Mouse (Mus musculus): Measurements from ENCODE around the gene Ppp1cc. TPM values are rescaled to one million over a fixed set of nuclear protein-coding genes. Genes with fewer than 3 reads are reported as not detected.

Gene Ppp1cc
- polyA plus RNA-seq, 1 experiment from 2014 or later, result 200 TPM

GRCm38 (mm10) chr5:122125211-122125760 lies 32.8 kb upstream of the Ppp1cc start:
- Histone ChIP-seq H3K36me3 (replicated peaks; ENCODE audit: control insufficient read depth, insufficient read depth) (no peaks in the 10 kb centered on the region), H3K9me3 (ENCODE audit: control insufficient read depth, low read length) (no peaks in the 10 kb centered on the region), H3K4me3 (replicated peaks; ENCODE audit: low read length) (no peak overlapping the region), H3K27me3 (ENCODE audit: control insufficient read depth, insufficient read depth, low read length) (no peaks in the 10 kb centered on the region), H3K4me2 (replicated peaks) (no peak overlapping the region), H3K27ac (no peak overlapping the region), H3K9ac (no peak overlapping the region), H3K4me1 (replicated peaks; ENCODE audit: control insufficient read depth, insufficient read depth, low read length) (0 out of 2 replicates have a peak, but pooled peaks cover 4% of the 10 kb centered on the region)
- ATAC-seq (ENCODE audit: low FRiP score) (no peak), DNase-seq (ENCODE audit: low spot score) (no peak)
- 85% methylated on average over 8 of the region's 8 CpGs for WGBS

- Histone ChIP-seq H3K9me3 (ENCODE audit: control insufficient read depth, low read length) (no peaks in the 10 kb centered on the region), H3K4me2 (replicated peaks) (no peak overlapping the region)
- no peak for ATAC-seq (ENCODE audit: low FRiP score)
Measured at GRCm38 (mm10) chr5:122129068-122129655, 28.9 kb upstream of the Ppp1cc start.

GRCm38 (mm10) chr5:122130341-122130998 lies 27.6 kb upstream of the Ppp1cc start:
- Histone ChIP-seq H3K4me1 (replicated peaks; ENCODE audit: control insufficient read depth, insufficient read depth, low read length) (peaks cover 4% of the 10 kb centered on the region; the same call in 1 of the 2 replicates), H3K9ac (no peak overlapping the region), H3K4me3 (replicated peaks; ENCODE audit: low read length) (no peak overlapping the region), H3K4me2 (replicated peaks) (no peak overlapping the region), H3K9me3 (ENCODE audit: control insufficient read depth, low read length) (no peaks in the 10 kb centered on the region), H3K36me3 (replicated peaks; ENCODE audit: control insufficient read depth, insufficient read depth) (no peaks in the 10 kb centered on the region), H3K27ac (no peak overlapping the region), H3K27me3 (ENCODE audit: control insufficient read depth, insufficient read depth, low read length) (no peaks in the 10 kb centered on the region)
- WGBS, result 76% methylated on average over 11 of the region's 11 CpGs
- DNase-seq (ENCODE audit: low spot score) (no peak), ATAC-seq (ENCODE audit: low FRiP score) (no peak)

More at GRCm38 (mm10) chr5:122129068-122129655, 28.9 kb upstream of the Ppp1cc start:
- Histone ChIP-seq H3K36me3 (replicated peaks; ENCODE audit: control insufficient read depth, insufficient read depth) (no peaks in the 10 kb centered on the region), H3K4me1 (replicated peaks; ENCODE audit: control insufficient read depth, insufficient read depth, low read length) (peaks cover 4% of the 10 kb centered on the region; the same call in 1 of the 2 replicates), H3K27me3 (ENCODE audit: control insufficient read depth, insufficient read depth, low read length) (no peaks in the 10 kb centered on the region), H3K27ac (no peak overlapping the region), H3K4me3 (replicated peaks; ENCODE audit: low read length) (no peak overlapping the region), H3K9ac (0 out of 2 replicates have a peak overlapping the region, but pooled peaks have one; percentile 28)
- DNase-seq (ENCODE audit: low spot score), result peak; percentile 90
- WGBS, result 36% methylated on average over 16 of the region's 16 CpGs

GRCm38 (mm10) chr5:122131076-122132051 lies 26.7 kb upstream of the Ppp1cc start:
- no peak for ATAC-seq (ENCODE audit: low FRiP score)
- H3K27me3 ChIP-seq (ENCODE audit: control insufficient read depth, insufficient read depth, low read length), result no peaks in the 10 kb centered on the region
- peak overlapping the region; percentile 27 for H3K4me3 ChIP-seq (replicated peaks; ENCODE audit: low read length)
- peak overlapping the region; percentile 62 for H3K4me2 ChIP-seq (replicated peaks)
- H3K36me3 ChIP-seq (replicated peaks; ENCODE audit: control insufficient read depth, insufficient read depth), result no peaks in the 10 kb centered on the region
- DNase-seq (ENCODE audit: low spot score), result peak; percentile 82
- WGBS, result 11% methylated on average over 34 of the region's 34 CpGs
- peaks cover 4% of the 10 kb centered on the region; the same call in 1 of the 2 replicates for H3K4me1 ChIP-seq (replicated peaks; ENCODE audit: control insufficient read depth, insufficient read depth, low read length)
- no peak overlapping the region for H3K27ac ChIP-seq
- H3K9me3 ChIP-seq (ENCODE audit: control insufficient read depth, low read length), result no peaks in the 10 kb centered on the region
- 0 out of 2 replicates have a peak overlapping the region, but pooled peaks have one; percentile 39 for H3K9ac ChIP-seq

GRCm38 (mm10) chr5:122132167-122133049 lies 25.7 kb upstream of the Ppp1cc start:
- WGBS, result 24% methylated on average over 26 of the region's 26 CpGs
- DNase-seq (ENCODE audit: low spot score) (no peak), ATAC-seq (ENCODE audit: low FRiP score) (no peak)
- Histone ChIP-seq H3K36me3 (replicated peaks; ENCODE audit: control insufficient read depth, insufficient read depth) (no peaks in the 10 kb centered on the region), H3K9me3 (ENCODE audit: control insufficient read depth, low read length) (no peaks in the 10 kb centered on the region), H3K27ac (no peak overlapping the region), H3K4me2 (replicated peaks) (peak overlapping the region; percentile 62), H3K9ac (0 out of 2 replicates have a peak overlapping the region, but pooled peaks have one; percentile 39), H3K4me3 (replicated peaks; ENCODE audit: low read length) (peak overlapping the region; percentile 27), H3K4me1 (replicated peaks; ENCODE audit: control insufficient read depth, insufficient read depth, low read length) (peaks cover 4% of the 10 kb centered on the region; the same call in 1 of the 2 replicates), H3K27me3 (ENCODE audit: control insufficient read depth, insufficient read depth, low read length) (no peaks in the 10 kb centered on the region)

GRCm38 (mm10) chr5:122133050-122133389 lies 25.1 kb upstream of the Ppp1cc start:
- no peaks in the 10 kb centered on the region for H3K36me3 ChIP-seq (replicated peaks; ENCODE audit: control insufficient read depth, insufficient read depth)
- no peak overlapping the region for H3K4me2 ChIP-seq (replicated peaks)
- H3K27ac ChIP-seq, result no peak overlapping the region
- ATAC-seq (ENCODE audit: low FRiP score), result no peak
- DNase-seq (ENCODE audit: low spot score), result no peak
- no peaks in the 10 kb centered on the region for H3K27me3 ChIP-seq (ENCODE audit: control insufficient read depth, insufficient read depth, low read length)
- peaks cover 4% of the 10 kb centered on the region; the same call in 1 of the 2 replicates for H3K4me1 ChIP-seq (replicated peaks; ENCODE audit: control insufficient read depth, insufficient read depth, low read length)
- H3K9ac ChIP-seq, result no peak overlapping the region
- 94% methylated on average over 9 of the region's 9 CpGs for WGBS
- no peak overlapping the region for H3K4me3 ChIP-seq (replicated peaks; ENCODE audit: low read length)
- H3K9me3 ChIP-seq (ENCODE audit: control insufficient read depth, low read length), result no peaks in the 10 kb centered on the region

- no peaks in the 10 kb centered on the region for H3K9me3 ChIP-seq (ENCODE audit: control insufficient read depth, low read length)
Measured at GRCm38 (mm10) chr5:122134395-122135289, 23.4 kb upstream of the Ppp1cc start.

More at GRCm38 (mm10) chr5:122134395-122135289, 23.4 kb upstream of the Ppp1cc start:
- DNase-seq (ENCODE audit: low spot score) (no peak), ATAC-seq (ENCODE audit: low FRiP score) (no peak)
- Histone ChIP-seq H3K27me3 (ENCODE audit: control insufficient read depth, insufficient read depth, low read length) (no peaks in the 10 kb centered on the region), H3K4me1 (replicated peaks; ENCODE audit: control insufficient read depth, insufficient read depth, low read length) (no peaks in the 10 kb centered on the region; the same call in 1 of the 2 replicates), H3K9ac (no peak overlapping the region), H3K4me2 (replicated peaks) (no peak overlapping the region), H3K36me3 (replicated peaks; ENCODE audit: control insufficient read depth, insufficient read depth) (no peaks in the 10 kb centered on the region), H3K4me3 (replicated peaks; ENCODE audit: low read length) (no peak overlapping the region), H3K27ac (no peak overlapping the region)
- WGBS, result 92% methylated on average over 14 of the region's 14 CpGs

All from hindbrain, embryonic 14.5 days (tissue).